Mouse (Mus musculus): ENCODE data around the gene Actn2. TPM values are rescaled to one million over a fixed set of nuclear protein-coding genes. Genes with fewer than 3 reads are reported as not detected.
A peak's percentile ranks its signal among the peaks of the same experiment; 100 is the strongest.

Gene Actn2
- polyA plus RNA-seq, 2 experiments: 132 to 219 TPM

DNA sequence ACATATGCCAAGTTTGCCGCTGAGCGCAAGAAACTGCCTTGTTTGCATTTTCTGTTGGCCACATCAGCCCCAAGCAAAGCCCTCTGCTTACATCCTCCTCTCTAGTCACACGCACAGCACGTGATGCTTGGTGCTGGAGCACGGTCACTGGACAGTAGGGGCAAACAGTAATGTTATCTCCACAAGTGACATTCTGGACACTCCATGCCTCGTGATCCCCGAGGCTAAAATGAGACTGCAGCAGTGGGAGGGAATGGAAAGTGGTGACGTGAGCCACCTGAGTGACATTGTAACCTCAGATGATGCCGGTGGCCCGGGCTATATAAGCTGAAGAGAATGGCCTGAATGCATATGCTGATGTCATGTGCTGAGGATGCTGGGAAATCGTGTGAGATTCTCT is 29.4 kb upstream of the Actn2 start:
- Histone ChIP-seq H3K9me3 (ENCODE audit: control insufficient read depth, low read length) (no peaks in the 10 kb centered on the region), H3K27ac (replicated peaks; ENCODE audit: low read depth, low read length) (no peak overlapping the region), H3K9ac (ENCODE audit: low read depth, low read length, severe bottlenecking) (no peak overlapping the region), H3K4me2 (replicated peaks; ENCODE audit: low read depth, low read length, severe bottlenecking) (no peak overlapping the region), H3K4me1 (ENCODE audit: control insufficient read depth, insufficient read depth, low read length) (no peaks in the 10 kb centered on the region), H3K27me3 (ENCODE audit: control insufficient read depth, insufficient read depth, low read length) (no peaks in the 10 kb centered on the region), H3K4me3 (replicated peaks; ENCODE audit: low read length) (no peak overlapping the region), H3K36me3 (ENCODE audit: control insufficient read depth, insufficient read depth, low read length) (no peaks in the 10 kb centered on the region)
- TF ChIP-seq POLR2A (IDR thresholded peaks at IDR 0.05; ENCODE audit: borderline replicate concordance, extremely low read depth, insufficient read depth, insufficient read length): no peak
- ATAC-seq (ENCODE audit: low FRiP score, low read depth) (0 out of 2 replicates have a peak, but pooled peaks have one; percentile 12), DNase-seq (ENCODE audit: low spot score) (no peak)
- WGBS: 85% methylated on average over 11 of the region's 11 CpGs

DNA sequence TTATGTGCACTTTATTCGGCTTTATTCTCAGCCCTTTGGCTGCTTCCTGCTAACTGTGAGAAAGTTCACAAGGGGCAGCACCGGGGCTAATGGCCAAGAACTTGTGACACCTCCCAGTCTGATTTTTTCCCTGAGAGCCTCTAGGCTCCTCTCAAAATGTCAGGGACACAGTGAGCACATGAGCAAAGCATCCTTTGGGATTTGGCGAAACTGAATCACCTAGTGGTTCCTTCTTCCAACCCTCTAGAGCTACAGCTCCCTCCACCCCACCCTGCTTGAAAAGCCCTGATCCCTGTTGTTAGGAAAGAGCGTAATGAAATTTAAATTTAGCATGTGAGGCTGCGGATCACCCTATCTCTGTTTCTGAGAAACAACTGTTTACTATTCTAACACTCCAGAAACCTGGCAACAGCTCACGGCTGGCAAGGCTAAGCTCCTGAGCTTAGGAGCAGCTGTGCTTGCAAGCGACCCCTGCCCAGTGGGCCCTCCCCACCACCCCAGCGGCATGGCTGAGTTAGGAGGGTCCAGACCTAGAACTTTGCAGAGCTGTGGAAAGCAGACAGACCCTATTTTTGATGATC is 28.6 kb upstream of the Actn2 start:
- Histone ChIP-seq H3K36me3 (ENCODE audit: control insufficient read depth, insufficient read depth, low read length) (no peaks in the 10 kb centered on the region), H3K4me2 (replicated peaks; ENCODE audit: low read depth, low read length, severe bottlenecking) (no peak overlapping the region), H3K9ac (ENCODE audit: low read depth, low read length, severe bottlenecking) (no peak overlapping the region), H3K27me3 (ENCODE audit: control insufficient read depth, insufficient read depth, low read length) (no peaks in the 10 kb centered on the region), H3K27ac (replicated peaks; ENCODE audit: low read depth, low read length) (no peak overlapping the region), H3K4me1 (ENCODE audit: control insufficient read depth, insufficient read depth, low read length) (no peaks in the 10 kb centered on the region), H3K4me3 (replicated peaks; ENCODE audit: low read length) (no peak overlapping the region), H3K9me3 (ENCODE audit: control insufficient read depth, low read length) (no peaks in the 10 kb centered on the region)
- no peak for TF ChIP-seq POLR2A (IDR thresholded peaks at IDR 0.05; ENCODE audit: borderline replicate concordance, extremely low read depth, insufficient read depth, insufficient read length)
- WGBS: 48% methylated on average over 8 of the region's 8 CpGs
- peak; percentile 38 for DNase-seq (ENCODE audit: low spot score)
- peak; percentile 87 for ATAC-seq (ENCODE audit: low FRiP score, low read depth)

GRCm38 (mm10) chr13:12361486-12361885 is 20.9 kb upstream of the Actn2 start:
- WGBS: 75% methylated on average over 4 of the region's 4 CpGs
- no peak for TF ChIP-seq POLR2A (IDR thresholded peaks at IDR 0.05; ENCODE audit: borderline replicate concordance, extremely low read depth, insufficient read depth, insufficient read length)
- Histone ChIP-seq H3K9ac (ENCODE audit: low read depth, low read length, severe bottlenecking) (no peak overlapping the region), H3K4me2 (replicated peaks; ENCODE audit: low read depth, low read length, severe bottlenecking) (no peak overlapping the region), H3K4me1 (ENCODE audit: control insufficient read depth, insufficient read depth, low read length) (no peaks in the 10 kb centered on the region), H3K4me3 (replicated peaks; ENCODE audit: low read length) (no peak overlapping the region), H3K36me3 (ENCODE audit: control insufficient read depth, insufficient read depth, low read length) (no peaks in the 10 kb centered on the region), H3K27me3 (ENCODE audit: control insufficient read depth, insufficient read depth, low read length) (no peaks in the 10 kb centered on the region), H3K9me3 (ENCODE audit: control insufficient read depth, low read length) (no peaks in the 10 kb centered on the region), H3K27ac (replicated peaks; ENCODE audit: low read depth, low read length) (no peak overlapping the region)
- DNase-seq (ENCODE audit: low spot score) (no peak), ATAC-seq (ENCODE audit: low FRiP score, low read depth) (no peak)

GRCm38 (mm10) chr13:12357554-12357953 is 17.0 kb upstream of the Actn2 start:
- WGBS: 68% methylated on average over 5 of the region's 5 CpGs
- ATAC-seq (ENCODE audit: low FRiP score, low read depth): peak; percentile 69
- H3K4me1 ChIP-seq (ENCODE audit: control insufficient read depth, insufficient read depth, low read length): no peaks in the 10 kb centered on the region
- no peaks in the 10 kb centered on the region for H3K9me3 ChIP-seq (ENCODE audit: control insufficient read depth, low read length)
- H3K27me3 ChIP-seq (ENCODE audit: control insufficient read depth, insufficient read depth, low read length): no peaks in the 10 kb centered on the region
- H3K4me2 ChIP-seq (replicated peaks; ENCODE audit: low read depth, low read length, severe bottlenecking): no peak overlapping the region
- no peaks in the 10 kb centered on the region for H3K36me3 ChIP-seq (ENCODE audit: control insufficient read depth, insufficient read depth, low read length)
- no peak overlapping the region for H3K4me3 ChIP-seq (replicated peaks; ENCODE audit: low read length)
- H3K9ac ChIP-seq (ENCODE audit: low read depth, low read length, severe bottlenecking): no peak overlapping the region
- H3K27ac ChIP-seq (replicated peaks; ENCODE audit: low read depth, low read length): no peak overlapping the region
- no peak for DNase-seq (ENCODE audit: low spot score)
- no peak for TF ChIP-seq POLR2A (IDR thresholded peaks at IDR 0.05; ENCODE audit: borderline replicate concordance, extremely low read depth, insufficient read depth, insufficient read length)

DNA sequence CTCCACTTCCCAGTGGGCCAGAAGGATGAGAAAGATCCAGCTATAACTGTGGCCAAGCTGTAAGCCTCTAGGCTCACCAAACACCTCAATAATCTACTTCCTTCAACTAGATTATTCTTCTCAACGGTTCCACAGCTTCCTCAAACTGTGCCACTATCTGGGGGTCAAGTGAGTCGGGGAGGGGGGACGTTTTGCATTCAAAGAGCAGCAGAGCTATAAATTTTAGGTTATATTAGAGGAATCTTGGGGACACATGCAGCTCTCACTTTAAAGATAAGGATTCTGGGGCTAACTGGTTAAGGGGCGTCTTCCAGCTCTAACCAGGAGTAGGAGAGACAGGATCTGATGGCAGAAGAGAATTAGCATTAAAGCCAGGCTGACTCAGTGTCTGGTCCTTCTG is 15.6 kb upstream of the Actn2 start:
- no peak overlapping the region for H3K4me3 ChIP-seq (replicated peaks; ENCODE audit: low read length)
- no peaks in the 10 kb centered on the region for H3K4me1 ChIP-seq (ENCODE audit: control insufficient read depth, insufficient read depth, low read length)
- no peak for TF ChIP-seq POLR2A (IDR thresholded peaks at IDR 0.05; ENCODE audit: borderline replicate concordance, extremely low read depth, insufficient read depth, insufficient read length)
- WGBS: 67% methylated on average over 4 of the region's 4 CpGs
- H3K9ac ChIP-seq (ENCODE audit: low read depth, low read length, severe bottlenecking): no peak overlapping the region
- H3K4me2 ChIP-seq (replicated peaks; ENCODE audit: low read depth, low read length, severe bottlenecking): no peak overlapping the region
- H3K27ac ChIP-seq (replicated peaks; ENCODE audit: low read depth, low read length): no peak overlapping the region
- ATAC-seq (ENCODE audit: low FRiP score, low read depth) (no peak), DNase-seq (ENCODE audit: low spot score) (no peak)
- H3K27me3 ChIP-seq (ENCODE audit: control insufficient read depth, insufficient read depth, low read length): no peaks in the 10 kb centered on the region
- no peaks in the 10 kb centered on the region for H3K9me3 ChIP-seq (ENCODE audit: control insufficient read depth, low read length)
- H3K36me3 ChIP-seq (ENCODE audit: control insufficient read depth, insufficient read depth, low read length): no peaks in the 10 kb centered on the region

Measured in limb, embryonic 14.5 days (tissue).